Mouse (Mus musculus) embryonic fibroblast, embryonic 13.5 days (primary cell): ENCODE measurements around the gene Cdca5. TPM values are rescaled to one million over a fixed set of nuclear protein-coding genes. Genes with fewer than 3 reads are reported as not detected.
A peak's percentile ranks its signal among the peaks of the same experiment; 100 is the strongest.

Source experiments
- H3K27ac ChIP-seq: 2 replicates; pipeline ENCODE4 v1.5.1; 2012; ENCODE audit warnings: low read length, control low read depth, inconsistent platforms; ENCODE audit not compliant: insufficient read depth
- H3K4me1 ChIP-seq: 2 replicates; pipeline ENCODE4 v1.6.1; 2011; ENCODE audit warnings: low read length; ENCODE audit not compliant: control insufficient read depth, insufficient read depth
- H3K4me3 ChIP-seq: 2 replicates; pipeline ENCODE4 v1.5.1; 2011; ENCODE audit warnings: mild to moderate bottlenecking, control low read depth, low read length; ENCODE audit not compliant: insufficient read depth
- CTCF ChIP-seq: IDR thresholded peaks from 2 replicates; pipeline ENCODE4 v1.5.1; 2011; ENCODE audit warnings: mild to moderate bottlenecking, control low read depth, low read length, moderate library complexity, borderline replicate concordance; ENCODE audit not compliant: insufficient read depth
- POLR2A ChIP-seq: IDR thresholded peaks from 2 replicates; pipeline ENCODE4 v1.6.1; 2011; ENCODE audit warnings: low read depth, mild to moderate bottlenecking, control low read depth, low read length, moderate library complexity
- polyA plus RNA-seq: library from polyadenylated mRNA; stranded (reverse); fragments of >200 nt; gene quantifications from 2 replicates; pipeline ENCODE4 v1.2.4, GENCODE M21; 2011; ENCODE audit warnings: low read depth; ENCODE audit not compliant: missing spikeins, insufficient read length

Gene Cdca5
- polyA plus RNA-seq, 1 experiment = 12.9 TPM

- peak within 1 kb of the TSS; percentile 51 for H3K4me3 ChIP-seq
- TF ChIP-seq CTCF = peak; percentile 16; the same call in 1 of the 2 replicates
- peak; percentile 46; the same call in 1 of the 2 replicates for TF ChIP-seq POLR2A
- H3K4me1 ChIP-seq = peaks cover 2% of the 10 kb centered on the region; the same call in 1 of the 2 replicates
- peak within 1 kb of the TSS; percentile 93 for H3K27ac ChIP-seq
Measured at GRCm38 (mm10) chr19:6141394-6141749, 56.6 kb downstream of the Cdca5 start, which contains the start of gene Arl2. Gene Arl2, minus strand, starts transcription at chr19:6141548.

Other genes starting within 250 kb of the Cdca5 start
- gene Frmd8, start 209.7 kb upstream of the Cdca5 start, polyA plus RNA-seq = 24.9 and 35.7 TPM in 2 replicates
- 1.3 and 3.5 TPM in 2 replicates for gene Slc25a45, start 207.2 kb upstream of the Cdca5 start, polyA plus RNA-seq
- 0.60 and 1.5 TPM in 2 replicates for gene Tigd3, start 190.8 kb upstream of the Cdca5 start, polyA plus RNA-seq
- gene Dpf2, start 172.0 kb upstream of the Cdca5 start, polyA plus RNA-seq = 94.7 and 135 TPM in 2 replicates
- 10.4 and 12.1 TPM in 2 replicates for gene Cdc42ep2, start 160.2 kb upstream of the Cdca5 start, polyA plus RNA-seq
- 19.7 and 29.7 TPM in 2 replicates for gene Pola2, start 120.8 kb upstream of the Cdca5 start, polyA plus RNA-seq
- not detected in 2 replicates for gene Slc22a20, start 98.8 kb upstream of the Cdca5 start, polyA plus RNA-seq
- gene Capn1, start 69.1 kb upstream of the Cdca5 start, polyA plus RNA-seq = 46.5 and 57.1 TPM in 2 replicates
- 36.8 and 40.3 TPM in 2 replicates for gene Syvn1, start 38.4 kb upstream of the Cdca5 start, polyA plus RNA-seq
- 24.0 and 25.7 TPM in 2 replicates for gene Mrpl49, start 27.2 kb upstream of the Cdca5 start, polyA plus RNA-seq
- 1,065 and 1,194 TPM in 2 replicates for gene Fau, start 27.1 kb upstream of the Cdca5 start, polyA plus RNA-seq
- 8.9 and 9.9 TPM in 2 replicates for gene Znhit2, start 23.8 kb upstream of the Cdca5 start, polyA plus RNA-seq
- 18.5 and 20.7 TPM in 2 replicates for gene Tm7sf2, start 16.6 kb upstream of the Cdca5 start, polyA plus RNA-seq
- 23.2 and 23.5 TPM in 2 replicates for gene Vps51, start 7.8 kb upstream of the Cdca5 start, polyA plus RNA-seq
- not detected in 2 replicates for gene Tmem262, start 5.0 kb upstream of the Cdca5 start, polyA plus RNA-seq
- 1.6 TPM in 1 of 2 replicates, not detected in the other for gene Gm28374, start 2.7 kb upstream of the Cdca5 start, polyA plus RNA-seq
- 43.0 and 59.0 TPM in 2 replicates for gene Zfpl1, start within 50 bp of the Cdca5 start, polyA plus RNA-seq
- gene AC131692.1, start 9.4 kb downstream of the Cdca5 start, polyA plus RNA-seq = 0.58 and 0.68 TPM in 2 replicates
- 0.45 and 0.61 TPM in 2 replicates for gene Naaladl1, start 20.8 kb downstream of the Cdca5 start, polyA plus RNA-seq
- 13.7 and 16.2 TPM in 2 replicates for gene Sac3d1, start 33.7 kb downstream of the Cdca5 start, polyA plus RNA-seq
- gene Snx15, start 43.3 kb downstream of the Cdca5 start, polyA plus RNA-seq = 19.5 and 22.6 TPM in 2 replicates
- gene Batf2, start 56.0 kb downstream of the Cdca5 start, polyA plus RNA-seq = not detected in 2 replicates
- 56.2 and 57.6 TPM in 2 replicates for gene Arl2, start 56.6 kb downstream of the Cdca5 start, polyA plus RNA-seq
- gene Majin, start 99.4 kb downstream of the Cdca5 start, polyA plus RNA-seq = not detected in 2 replicates
- not detected in 2 replicates for gene Gpha2, start 141.4 kb downstream of the Cdca5 start, polyA plus RNA-seq
- gene Ppp2r5b, start 150.9 kb downstream of the Cdca5 start, polyA plus RNA-seq = 26.0 and 33.0 TPM in 2 replicates
- 13.0 and 14.3 TPM in 2 replicates for gene Atg2a, start 156.7 kb downstream of the Cdca5 start, polyA plus RNA-seq
- 72.9 and 96.4 TPM in 2 replicates for gene Ehd1, start 191.7 kb downstream of the Cdca5 start, polyA plus RNA-seq
- 17.0 and 18.6 TPM in 2 replicates for gene Cdc42bpg, start 221.5 kb downstream of the Cdca5 start, polyA plus RNA-seq
- gene Men1, start 250.0 kb downstream of the Cdca5 start, polyA plus RNA-seq = 36.1 and 37.5 TPM in 2 replicates